Mouse (Mus musculus) hindbrain, embryonic 16.5 days (tissue): ENCODE measurements around the gene Sprr2e. TPM values are rescaled to one million over a fixed set of nuclear protein-coding genes. Genes with fewer than 3 reads are reported as not detected.

Experiments used
- ATAC-seq: fragments of 200-750 bp; cut with Nextera tagmentation; 2 replicates; pipeline ENCODE4 v1.8.0; 2017; ENCODE audit warnings: moderate TSS enrichment, moderate library complexity
- H3K27ac ChIP-seq: fragments of 300-500 bp; sonication (generic); 2 replicates; pipeline ENCODE4 v1.5.1; 2014; ENCODE audit warnings: low read depth, mild to moderate bottlenecking, control low read depth, low read length, moderate library complexity
- H3K27me3 ChIP-seq: fragments of 300-500 bp; sonication (generic); replicated peaks from 2 replicates; pipeline ENCODE4 v1.6.1; 2014; ENCODE audit warnings: low read length; ENCODE audit not compliant: control insufficient read depth, insufficient read depth
- H3K36me3 ChIP-seq: fragments of 300-500 bp; sonication (generic); 2 replicates; pipeline ENCODE4 v1.6.1; 2014; ENCODE audit warnings: mild to moderate bottlenecking, low read length, moderate library complexity, mixed read lengths; ENCODE audit not compliant: control insufficient read depth, insufficient read depth
- H3K4me1 ChIP-seq: fragments of 300-500 bp; sonication (generic); 2 replicates; pipeline ENCODE4 v1.6.1; 2014; ENCODE audit warnings: low read depth, low read length; ENCODE audit not compliant: control insufficient read depth, insufficient read depth
- H3K4me2 ChIP-seq: fragments of 300-500 bp; sonication (generic); 2 replicates; pipeline ENCODE4 v1.6.1; 2014; ENCODE audit warnings: mild to moderate bottlenecking, low read length, control low read depth, moderate library complexity
- H3K4me3 ChIP-seq: fragments of 300-500 bp; sonication (generic); 2 replicates; pipeline ENCODE4 v1.5.1; 2014; ENCODE audit warnings: mild to moderate bottlenecking, low read length, control low read depth, moderate library complexity
- H3K9ac ChIP-seq: fragments of 300-500 bp; sonication (generic); 2 replicates; pipeline ENCODE4 v1.6.1; 2014; ENCODE audit warnings: low read depth, mild to moderate bottlenecking, control low read depth, low read length, moderate library complexity
- H3K9me3 ChIP-seq: fragments of 300-500 bp; sonication (generic); 2 replicates; pipeline ENCODE4 v1.6.1; 2014; ENCODE audit warnings: mild to moderate bottlenecking, low read length, moderate library complexity; ENCODE audit not compliant: control insufficient read depth
- WGBS: fragments of 180-500 bp; shearing (Covaris S2); extraction: QIAGEN DNeasy Blood & Tissue Kit; methylation state at CpG from one replicate; pipeline ENCODE4 v1.1.7; 2014; 5-methylcytosine and 5-hydroxymethylcytosine counted together
- polyA plus RNA-seq: library from polyadenylated mRNA; unstranded; fragments of >200 nt; fragmentation: Nextera tagmentation; extraction: Ambion mirVana; gene quantifications from 2 replicates; pipeline ENCODE4 v1.2.1, GENCODE M21; 2015

The Sprr2e gene
- polyA plus RNA-seq, result not detected in 2 replicates

DNA sequence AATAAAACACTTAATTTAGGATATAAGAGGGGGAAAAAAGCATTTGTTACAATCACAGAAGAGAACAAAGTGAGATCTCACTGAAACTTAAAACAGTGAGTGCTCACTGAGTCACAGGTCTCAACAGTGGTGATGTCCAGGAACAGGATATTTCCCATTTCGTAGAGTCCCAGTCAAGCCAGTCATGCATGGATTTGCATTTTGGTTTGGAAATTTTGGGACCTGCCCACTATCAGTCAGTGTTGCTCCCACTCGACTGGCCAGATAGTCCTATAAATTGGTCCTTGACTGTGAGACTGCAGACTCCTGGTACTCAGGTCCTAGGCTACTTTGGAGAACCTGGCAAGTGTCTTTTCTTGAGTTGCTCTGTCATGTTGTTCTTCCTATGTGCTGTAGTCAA is at the start of gene Sprr2e:
Sprr2e (plus strand) TSS at position 301 of the 400 bp plus-strand sequence.
- Histone ChIP-seq H3K27ac (no peak within 1 kb of the TSS), H3K9ac (no peak within 1 kb of the TSS), H3K9me3 (no peaks in the 10 kb centered on the region), H3K36me3 (no peaks in the 10 kb centered on the region), H3K4me1 (no peaks in the 10 kb centered on the region), H3K4me3 (no peak within 1 kb of the TSS), H3K27me3 (no peaks in the 10 kb centered on the region), H3K4me2 (no peak within 1 kb of the TSS)
- WGBS, result 83% methylated on average over 2 of the region's 2 CpGs
- no peak for ATAC-seq

GRCm38 (mm10) chr3:92307406-92307805 is 44.5 kb upstream of the Sprr2e start:
- no peak overlapping the region for H3K27ac ChIP-seq
- no peaks in the 10 kb centered on the region for H3K9me3 ChIP-seq
- H3K4me3 ChIP-seq, result no peak overlapping the region
- H3K36me3 ChIP-seq, result no peaks in the 10 kb centered on the region
- H3K27me3 ChIP-seq, result no peaks in the 10 kb centered on the region
- whole genome bisulfite sequencing, result 93% methylated on average over 1 of the region's 1 CpGs
- H3K4me2 ChIP-seq, result no peak overlapping the region
- H3K4me1 ChIP-seq, result no peaks in the 10 kb centered on the region
- ATAC-seq, result no peak
- no peak overlapping the region for H3K9ac ChIP-seq

GRCm38 (mm10) chr3:92316320-92316719 is 35.6 kb upstream of the Sprr2e start, which contains the start of gene Sprr2b:
Gene Sprr2b, plus strand, starts transcription at chr3:92316620.
- Histone ChIP-seq H3K36me3 (no peaks in the 10 kb centered on the region), H3K4me2 (no peak within 1 kb of the TSS), H3K9ac (no peak within 1 kb of the TSS), H3K4me3 (no peak within 1 kb of the TSS), H3K27ac (no peak within 1 kb of the TSS), H3K27me3 (no peaks in the 10 kb centered on the region), H3K9me3 (no peaks in the 10 kb centered on the region), H3K4me1 (no peaks in the 10 kb centered on the region)
- ATAC-seq, result no peak
- 82% methylated on average over 2 of the region's 2 CpGs for WGBS

DNA sequence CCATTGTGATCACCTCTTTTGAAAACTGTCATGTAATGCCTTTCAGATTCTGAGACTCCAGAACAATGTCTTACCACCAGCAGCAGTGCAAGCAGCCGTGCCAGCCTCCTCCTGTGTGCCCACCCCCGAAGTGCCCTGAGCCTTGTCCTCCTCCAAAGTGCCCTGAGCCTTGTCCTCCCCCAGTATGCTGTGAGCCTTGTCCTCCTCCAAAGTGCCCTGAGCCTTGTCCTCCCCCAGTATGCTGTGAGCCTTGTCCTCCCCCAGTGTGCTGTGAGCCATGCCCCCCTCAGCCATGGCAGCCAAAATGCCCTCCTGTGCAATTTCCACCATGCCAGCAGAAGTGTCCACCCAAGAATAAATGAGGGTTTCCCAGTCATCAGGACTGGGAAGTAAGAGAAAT is 34.6 kb upstream of the Sprr2e start:
- no peak overlapping the region for H3K27ac ChIP-seq
- H3K27me3 ChIP-seq, result no peaks in the 10 kb centered on the region
- H3K9ac ChIP-seq, result no peak overlapping the region
- H3K9me3 ChIP-seq, result no peaks in the 10 kb centered on the region
- ATAC-seq, result no peak
- WGBS, result 74% methylated on average over 2 of the region's 2 CpGs
- H3K4me3 ChIP-seq, result no peak overlapping the region
- H3K4me1 ChIP-seq, result no peaks in the 10 kb centered on the region
- no peaks in the 10 kb centered on the region for H3K36me3 ChIP-seq
- no peak overlapping the region for H3K4me2 ChIP-seq

DNA sequence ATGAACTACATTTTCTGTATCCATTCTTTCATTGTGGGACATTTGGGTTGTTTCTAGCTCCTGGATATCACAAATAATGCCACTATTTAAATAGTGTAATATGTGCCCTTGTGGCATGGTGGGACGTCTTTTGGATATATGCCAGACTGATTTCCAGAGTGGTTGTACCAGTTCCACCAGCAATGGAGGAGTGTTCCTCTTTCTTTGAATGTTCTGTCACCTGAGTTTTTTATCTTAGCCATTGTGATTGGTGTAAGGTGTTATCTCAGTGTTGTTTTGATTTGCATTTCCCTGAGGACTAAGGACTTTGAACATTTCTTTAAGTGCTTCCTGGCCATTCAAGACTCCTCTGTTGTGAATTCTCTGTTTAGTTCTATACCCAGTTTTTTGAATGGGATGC is 15.7 kb upstream of the Sprr2e start:
- no peaks in the 10 kb centered on the region for H3K27me3 ChIP-seq
- ATAC-seq, result no peak
- H3K4me2 ChIP-seq, result no peak overlapping the region
- WGBS, result 67% methylated on average over 1 of the region's 1 CpGs
- no peak overlapping the region for H3K4me3 ChIP-seq
- no peaks in the 10 kb centered on the region for H3K4me1 ChIP-seq
- no peaks in the 10 kb centered on the region for H3K36me3 ChIP-seq
- no peak overlapping the region for H3K27ac ChIP-seq
- H3K9me3 ChIP-seq, result no peaks in the 10 kb centered on the region
- no peak overlapping the region for H3K9ac ChIP-seq

GRCm38 (mm10) chr3:92338840-92339239 is 13.1 kb upstream of the Sprr2e start, which contains the start of gene Sprr2d:
Gene Sprr2d, plus strand, starts transcription at chr3:92339140.
- Histone ChIP-seq H3K36me3 (no peaks in the 10 kb centered on the region), H3K4me2 (no peak within 1 kb of the TSS), H3K9me3 (no peaks in the 10 kb centered on the region), H3K27ac (no peak within 1 kb of the TSS), H3K4me3 (no peak within 1 kb of the TSS), H3K9ac (no peak within 1 kb of the TSS), H3K4me1 (no peaks in the 10 kb centered on the region), H3K27me3 (no peaks in the 10 kb centered on the region)
- no peak for ATAC-seq
- WGBS, result 91% methylated on average over 5 of the region's 5 CpGs

DNA sequence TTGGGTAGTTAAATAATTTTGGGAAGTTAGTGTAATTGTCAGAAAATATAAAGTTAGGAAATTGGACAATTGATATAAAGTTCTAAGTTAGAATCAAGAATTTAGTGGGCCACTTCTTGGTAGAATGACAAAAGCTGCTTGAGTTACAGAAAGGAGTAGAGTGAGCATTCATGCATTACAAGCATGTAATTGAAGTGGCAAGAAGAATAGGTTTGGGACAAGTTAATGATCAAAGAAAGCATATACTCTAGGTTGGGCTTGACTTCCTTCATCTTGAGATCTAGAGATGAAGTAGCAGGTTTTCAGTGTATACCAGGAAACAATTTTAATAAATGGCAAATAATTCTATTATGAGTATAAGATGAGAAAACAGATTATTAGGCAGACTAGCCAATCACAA is 9.7 kb downstream of the Sprr2e start:
- H3K9me3 ChIP-seq, result no peaks in the 10 kb centered on the region
- no peaks in the 10 kb centered on the region for H3K36me3 ChIP-seq
- no peak overlapping the region for H3K27ac ChIP-seq
- H3K27me3 ChIP-seq, result no peaks in the 10 kb centered on the region
- H3K4me3 ChIP-seq, result no peak overlapping the region
- no peak overlapping the region for H3K9ac ChIP-seq
- no peak overlapping the region for H3K4me2 ChIP-seq
- ATAC-seq, result no peak
- no peaks in the 10 kb centered on the region for H3K4me1 ChIP-seq

- Histone ChIP-seq H3K4me1 (no peaks in the 10 kb centered on the region), H3K9me3 (no peaks in the 10 kb centered on the region), H3K27me3 (no peaks in the 10 kb centered on the region), H3K9ac (no peak within 1 kb of the TSS), H3K4me3 (no peak within 1 kb of the TSS), H3K27ac (no peak within 1 kb of the TSS), H3K36me3 (no peaks in the 10 kb centered on the region), H3K4me2 (no peak within 1 kb of the TSS)
- WGBS, result 68% methylated on average over 3 of the region's 3 CpGs
- no peak for ATAC-seq
These were observed 12.9 kb downstream of the Sprr2e start, which contains the start of gene Sprr2f for GRCm38 (mm10) chr3:92364887-92365286. Gene Sprr2f, plus strand, starts transcription at chr3:92365187.

- no peak overlapping the region for H3K9ac ChIP-seq
- H3K4me3 ChIP-seq, result no peak overlapping the region
- ATAC-seq, result no peak
- H3K4me1 ChIP-seq, result no peaks in the 10 kb centered on the region
- 77% methylated on average over 2 of the region's 2 CpGs for WGBS
- H3K36me3 ChIP-seq, result no peaks in the 10 kb centered on the region
- no peaks in the 10 kb centered on the region for H3K9me3 ChIP-seq
- no peak overlapping the region for H3K27ac ChIP-seq
- no peak overlapping the region for H3K4me2 ChIP-seq
- no peaks in the 10 kb centered on the region for H3K27me3 ChIP-seq
These were observed 21.7 kb downstream of the Sprr2e start for GRCm38 (mm10) chr3:92373613-92374012.

DNA sequence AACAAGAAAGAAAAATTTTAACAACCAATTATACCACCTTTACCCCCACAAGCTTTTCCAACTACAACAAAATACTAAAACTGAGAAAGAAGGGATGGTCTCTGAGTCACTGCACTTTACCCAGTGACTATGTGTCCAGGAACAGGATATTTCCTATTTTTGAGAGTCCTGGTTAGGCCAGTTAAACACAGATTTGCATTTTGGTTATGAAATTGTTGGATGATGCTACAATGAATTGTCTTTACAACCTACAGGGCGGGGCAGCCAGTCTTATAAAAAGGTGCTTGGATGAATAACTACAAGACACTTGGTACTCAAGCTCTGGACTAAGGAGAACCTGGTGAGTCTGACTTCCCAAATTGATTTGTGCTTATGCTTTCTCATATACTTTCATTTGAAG is 33.4 kb downstream of the Sprr2e start, which contains the start of gene Sprr2h:
Sprr2h (plus strand) TSS at position 301 of the 400 bp plus-strand sequence.
- Histone ChIP-seq H3K27ac (no peak within 1 kb of the TSS), H3K4me1 (no peaks in the 10 kb centered on the region), H3K27me3 (no peaks in the 10 kb centered on the region), H3K9me3 (no peaks in the 10 kb centered on the region), H3K9ac (no peak within 1 kb of the TSS), H3K36me3 (no peaks in the 10 kb centered on the region), H3K4me2 (no peak within 1 kb of the TSS), H3K4me3 (no peak within 1 kb of the TSS)
- 81% methylated on average over 1 of the region's 1 CpGs for WGBS
- ATAC-seq, result no peak
